Mouse (Mus musculus) MEL (cell line): Measurements from ENCODE around the gene Zfp583.

Experiments used
- CHD2 ChIP-seq: IDR thresholded peaks from 2 replicates; pipeline ENCODE4 v1.6.1; 2011; ENCODE audit warnings: low read length, improper control_type of control experiment
- CTCF ChIP-seq, 3 experiments: IDR thresholded peaks in 2 of 3; conservative IDR thresholded peaks in 1 of 3; 2 replicates each; pipeline ENCODE4 v1.5.1; 2011 to 2012; ENCODE audit warnings: low read length in 3 of 3, low read depth in 2 of 3, mild to moderate bottlenecking in 2 of 3, improper control_type of control experiment in 1 of 3, inconsistent platforms in 1 of 3, mixed read lengths in 1 of 3, moderate library complexity in 1 of 3; ENCODE audit not compliant: control insufficient read depth in 1 of 3, insufficient read depth in 1 of 3, poor library complexity in 1 of 3, severe bottlenecking in 1 of 3
- ELF1 ChIP-seq: IDR thresholded peaks from 2 replicates; pipeline ENCODE4 v1.6.1; 2014; ENCODE audit warnings: low read depth, mild to moderate bottlenecking, inconsistent platforms, low read length, improper control_type of control experiment, moderate library complexity
- EP300 ChIP-seq, 2 experiments: IDR thresholded peaks; 2 replicates each; pipeline ENCODE4 v1.6.1; 2011; ENCODE audit warnings: improper control_type of control experiment in 2 of 2, low read length in 2 of 2, low read depth in 1 of 2, mild to moderate bottlenecking in 1 of 2
- MAX ChIP-seq: IDR thresholded peaks from 2 replicates; pipeline ENCODE4 v1.6.1; 2011; ENCODE audit warnings: low read length, improper control_type of control experiment
- POLR2A ChIP-seq, 2 experiments: IDR thresholded peaks; 2 replicates each; pipeline ENCODE4 v1.6.1; 2011 to 2012; ENCODE audit warnings: low read length in 2 of 2, mild to moderate bottlenecking in 2 of 2, control low read depth in 1 of 2, improper control_type of control experiment in 1 of 2, low read depth in 1 of 2, moderate library complexity in 1 of 2; ENCODE audit not compliant: control insufficient read depth in 1 of 2, insufficient read depth in 1 of 2, poor library complexity in 1 of 2
- POLR2AphosphoS5 ChIP-seq: IDR thresholded peaks from 2 replicates; pipeline ENCODE4 v1.6.1; 2012; ENCODE audit warnings: low read depth, borderline replicate concordance, mild to moderate bottlenecking, inconsistent platforms, low read length, moderate library complexity, mixed read lengths

GRCm38 (mm10) chr7:6286921-6287531, 44.1 kb downstream of the Zfp583 start:
- TF ChIP-seq CTCF (IDR thresholded peaks at IDR 0.05 in 2 of 3, conservative IDR thresholded peaks at IDR 0.05 in 1 of 3; ENCODE audit: control insufficient read depth in 1 of 3, insufficient read depth in 1 of 3, low read depth in 2 of 3, low read length in 3 of 3, poor library complexity in 1 of 3, severe bottlenecking in 1 of 3) = no peak
- no peak for TF ChIP-seq POLR2A (IDR thresholded peaks at IDR 0.05; ENCODE audit: control insufficient read depth in 1 of 2, insufficient read depth in 1 of 2, low read depth in 1 of 2, low read length in 2 of 2, poor library complexity in 1 of 2)
- no peak for TF ChIP-seq POLR2AphosphoS5
- no peak for TF ChIP-seq MAX
- no peak for TF ChIP-seq ELF1
- no peak for TF ChIP-seq EP300 (IDR thresholded peaks at IDR 0.05; ENCODE audit: low read depth in 1 of 2, low read length in 2 of 2)
- no peak for TF ChIP-seq CHD2
